Mouse (Mus musculus): ENCODE measurements around the gene Sfxn5. TPM values are rescaled to one million over a fixed set of nuclear protein-coding genes. Genes with fewer than 3 reads are reported as not detected.
A peak's percentile ranks its signal among the peaks of the same experiment; 100 is the strongest.

Sfxn5 gene
- total RNA-seq (2021), result 1 to 10 TPM; 5.9 to 7.3 TPM
- long read RNA-seq, experiment 1, full-length matches to known transcripts, result 1 of 3 reads
- long read RNA-seq, experiment 1, partial matches to known transcripts, result 1 of 3 reads
- long read RNA-seq, experiment 1, other reads (novel, unspliced or antisense), result 1 of 3 reads
- long read RNA-seq, experiment 2, partial matches to known transcripts, result 1 of 3 reads
- long read RNA-seq, experiment 2, other reads (novel, unspliced or antisense), result 1 of 3 reads

GRCm38 (mm10) chr6:85333000-85333669, at the start of gene Sfxn5:
Sfxn5 (minus strand) TSS chr6:85333422.
- no peak; the same call in 1 of the 2 replicates for TF ChIP-seq CTCF (IDR thresholded peaks at IDR 0.05)
- peak; percentile 97 for DNase-seq
- intact Hi-C loops (cut with DNase I), result loop anchor here (2.0 to 5.0 kb wide), 2 partner anchors 71 to 118 kb away; partner anchors contain the start of genes Cct7 and Pradc1
- Histone ChIP-seq H3K27ac (peak within 1 kb of the TSS; percentile 99), H3K4me3 (peak within 1 kb of the TSS; percentile 83)

DNA sequence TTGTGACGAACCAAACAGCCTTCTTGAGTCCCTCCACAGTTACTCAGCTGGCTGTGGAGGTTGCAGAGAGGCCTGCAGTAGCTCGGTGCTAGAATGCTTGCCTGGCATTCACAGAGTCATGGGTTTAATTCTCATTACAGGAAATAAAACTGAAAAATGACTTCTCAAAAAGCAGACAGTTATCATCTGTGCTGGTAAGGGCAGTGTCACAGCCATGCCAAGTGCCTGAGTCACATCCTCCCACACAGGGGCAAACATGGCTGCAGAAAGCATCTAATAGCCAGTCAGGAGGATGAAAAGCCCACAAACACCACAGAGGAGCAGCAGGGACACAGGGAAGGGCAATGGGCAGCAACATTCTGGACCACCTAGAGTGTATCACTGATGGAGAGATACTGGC, 49.6 kb upstream of the Sfxn5 start:
- H3K27ac ChIP-seq, result no peak overlapping the region

GRCm38 (mm10) chr6:85381648-85382020, 48.4 kb upstream of the Sfxn5 start:
- H3K4me3 ChIP-seq, result no peak overlapping the region
- no peak for TF ChIP-seq CTCF (IDR thresholded peaks at IDR 0.05)
- no peak for DNase-seq
- intact Hi-C loops (cut with DNase I), result no loop called here
- no peak overlapping the region for H3K27ac ChIP-seq

More for the DNA sequence above, 49.6 kb upstream of the Sfxn5 start:
- DNase-seq, result no peak
- no peak overlapping the region for H3K4me3 ChIP-seq
- TF ChIP-seq CTCF (IDR thresholded peaks at IDR 0.05), result no peak
- intact Hi-C loops (cut with DNase I), result no loop called here

DNA sequence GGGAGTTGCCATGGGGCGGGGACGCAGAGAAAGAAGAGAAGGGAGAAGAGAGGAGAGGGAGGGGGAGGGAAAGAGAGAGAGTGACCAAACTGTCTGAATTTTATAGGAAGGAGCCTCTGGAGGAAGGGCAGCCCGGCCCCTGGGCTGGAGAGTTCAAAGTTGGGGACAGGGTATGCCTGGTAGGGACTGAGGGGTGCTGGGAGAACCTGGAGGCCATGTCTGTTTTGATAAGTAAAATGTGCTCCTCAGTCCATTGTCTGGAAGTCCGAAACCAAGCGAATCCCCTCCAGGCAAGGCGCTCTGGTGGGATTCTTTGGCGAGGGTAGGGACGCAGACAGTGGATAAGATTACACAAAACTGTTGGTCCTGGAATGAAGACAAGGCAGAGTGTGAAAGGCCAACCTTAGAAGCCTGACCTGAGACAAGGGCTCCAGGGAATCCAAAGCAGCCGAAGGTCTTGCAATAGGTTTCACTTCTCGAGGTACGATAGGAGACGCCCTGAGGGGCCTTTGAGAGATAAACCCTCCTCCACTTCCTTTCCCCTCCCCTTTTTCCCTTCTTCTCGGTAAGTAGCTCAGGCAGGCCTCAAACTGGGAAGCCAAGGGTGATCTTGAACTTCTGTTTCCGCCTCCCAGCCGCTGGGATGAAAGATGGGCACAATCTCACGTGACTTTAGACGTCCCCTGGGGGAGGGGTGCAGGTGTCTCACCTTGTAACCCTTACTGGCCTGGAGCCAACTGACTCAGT, 47.9 kb upstream of the Sfxn5 start:
- DNase-seq, result no peak
- intact Hi-C loops (cut with DNase I), result loop anchor here (1.0 kb wide), 1 partner anchor 35 kb away; no protein-coding TSS in a partner anchor
- TF ChIP-seq CTCF (IDR thresholded peaks at IDR 0.05), result no peak
- H3K4me3 ChIP-seq, result peak overlapping the region; percentile 47
- peak overlapping the region; percentile 28; the same call in 1 of the 2 replicates for H3K27ac ChIP-seq

DNA sequence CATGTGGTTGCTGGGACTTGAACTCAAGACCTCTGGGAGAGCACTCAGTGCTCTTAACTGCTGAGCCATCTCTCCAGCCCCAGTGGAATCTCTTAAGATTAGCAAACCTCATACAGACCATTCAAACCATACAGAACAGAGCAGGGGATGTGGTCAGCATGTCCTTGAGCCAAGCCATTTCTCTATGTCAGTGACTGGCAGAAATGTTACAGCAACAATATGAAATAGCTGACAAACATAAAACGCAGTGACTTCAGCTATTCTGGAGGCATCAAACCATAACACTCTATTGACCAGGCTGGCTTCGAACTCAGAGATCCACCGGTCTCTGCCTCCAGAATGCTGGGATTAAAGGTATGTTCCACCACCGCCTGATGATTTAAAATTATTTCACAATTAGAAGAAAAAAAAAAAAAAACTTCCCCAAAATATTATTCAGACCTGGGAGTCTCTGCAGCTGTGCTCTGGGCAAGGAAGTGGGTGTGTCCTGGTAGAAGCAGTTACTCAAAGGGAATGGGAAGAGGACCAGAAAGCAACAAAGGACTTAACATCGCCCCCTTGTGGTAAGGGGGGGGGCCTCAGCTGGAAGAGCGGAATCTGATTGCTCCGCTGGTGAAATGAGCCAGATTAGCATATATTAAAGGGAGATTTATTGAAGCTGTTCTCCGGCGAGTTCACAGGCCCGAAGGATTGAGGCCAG, 47.1 kb upstream of the Sfxn5 start:
- peak; percentile 83 for DNase-seq
- intact Hi-C loops (cut with DNase I), result loop anchor here (1.0 kb wide), 1 partner anchor 34 kb away; no protein-coding TSS in a partner anchor

DNA sequence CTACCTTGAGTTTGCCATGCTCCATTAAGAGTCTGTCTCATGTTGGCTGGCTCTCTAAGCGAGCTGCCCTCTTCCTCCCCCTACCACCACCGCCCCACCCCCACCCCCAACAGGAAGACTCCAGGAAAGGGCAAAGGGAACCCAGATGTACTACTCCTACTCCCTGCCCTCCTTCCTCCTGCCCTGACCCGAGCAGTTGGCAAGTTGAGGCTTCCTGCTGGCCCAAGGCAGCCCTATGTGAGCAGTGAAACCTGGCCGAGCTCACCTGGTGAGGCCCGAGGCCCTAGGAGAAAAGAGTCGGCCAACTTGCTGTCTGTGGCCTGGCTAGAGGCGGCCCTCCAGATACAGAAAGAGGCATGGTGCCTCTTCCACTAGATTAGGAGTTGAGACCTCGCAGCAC, 45.4 kb upstream of the Sfxn5 start:
- no peak for TF ChIP-seq CTCF (IDR thresholded peaks at IDR 0.05)
- DNase-seq, result no peak
- Histone ChIP-seq H3K4me3 (no peak overlapping the region), H3K27ac (no peak overlapping the region)
- intact Hi-C loops (cut with DNase I), result no loop called here

More for the DNA sequence above, 47.1 kb upstream of the Sfxn5 start:
- Histone ChIP-seq H3K27ac (peak overlapping the region; percentile 40), H3K4me3 (peak overlapping the region; percentile 47)
- TF ChIP-seq CTCF (IDR thresholded peaks at IDR 0.05), result peak; percentile 92

DNA sequence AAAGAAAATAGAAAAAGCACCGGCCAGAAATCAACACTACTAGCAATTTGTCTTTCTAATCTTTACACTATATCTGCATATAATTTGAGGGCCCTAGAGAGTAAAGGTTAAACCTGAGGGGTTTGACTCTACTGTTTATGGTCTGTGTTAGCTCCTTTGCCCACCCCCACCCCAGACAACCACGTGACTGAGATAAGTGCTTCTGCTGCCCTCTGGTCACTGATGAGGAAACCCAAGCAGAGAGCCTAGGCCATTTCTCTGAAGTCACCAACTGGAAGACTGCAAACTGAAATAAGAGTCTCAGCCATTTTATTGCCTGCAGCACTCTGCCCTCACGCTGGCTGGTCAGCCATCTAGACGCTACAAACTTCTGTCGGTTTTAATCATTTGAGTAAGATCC, 44.7 kb upstream of the Sfxn5 start:
- no peak for TF ChIP-seq CTCF (IDR thresholded peaks at IDR 0.05)
- no peak for DNase-seq
- H3K4me3 ChIP-seq, result no peak overlapping the region

DNA sequence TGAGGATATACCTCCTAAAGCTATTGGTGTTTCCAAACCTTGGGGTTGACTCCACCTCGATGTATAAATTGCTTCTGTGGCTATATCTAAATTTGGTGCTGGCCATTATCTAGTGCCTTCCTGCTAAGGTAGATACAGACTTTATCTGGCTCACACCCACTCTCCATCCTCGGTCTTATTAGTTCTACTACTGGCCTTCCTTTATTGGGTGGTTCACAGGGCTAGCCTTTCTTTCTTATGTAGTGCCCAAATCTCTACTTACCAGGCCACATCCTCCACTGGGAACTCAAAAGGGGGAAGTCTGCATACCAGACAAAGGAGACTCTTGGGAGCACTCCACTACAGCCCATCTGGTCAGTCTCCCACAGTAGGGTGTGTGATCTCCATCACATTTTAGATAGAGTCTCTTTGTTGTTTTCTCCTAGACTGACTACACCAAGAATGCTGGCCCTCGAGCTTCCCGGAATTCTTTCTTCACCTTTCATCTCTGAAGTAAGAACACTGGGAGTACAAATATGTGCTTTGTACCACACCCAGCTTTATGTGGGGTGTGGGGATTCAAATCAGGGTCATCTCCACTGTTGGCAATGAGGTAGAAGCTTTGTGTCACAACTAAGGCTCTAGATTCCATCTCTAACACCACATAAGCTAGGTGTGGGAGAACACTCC, 44.0 kb upstream of the Sfxn5 start:
- no peak for TF ChIP-seq CTCF (IDR thresholded peaks at IDR 0.05)
- intact Hi-C loops (cut with DNase I), result no loop called here
- H3K27ac ChIP-seq, result peak overlapping the region; percentile 40; the same call in 1 of the 2 replicates
- no peak for DNase-seq
- H3K4me3 ChIP-seq, result no peak overlapping the region

More for the DNA sequence above, 44.7 kb upstream of the Sfxn5 start:
- intact Hi-C loops (cut with DNase I), result no loop called here
- H3K27ac ChIP-seq, result no peak overlapping the region; the same call in 1 of the 2 replicates

- TF ChIP-seq CTCF (IDR thresholded peaks at IDR 0.05), result no peak
- peak; percentile 98 for DNase-seq
- H3K27ac ChIP-seq, result peak overlapping the region; percentile 92
- peak overlapping the region; percentile 92 for H3K4me3 ChIP-seq
- intact Hi-C loops (cut with DNase I), result no loop called here
Observed at GRCm38 (mm10) chr6:85374734-85375114, 41.5 kb upstream of the Sfxn5 start.

DNA sequence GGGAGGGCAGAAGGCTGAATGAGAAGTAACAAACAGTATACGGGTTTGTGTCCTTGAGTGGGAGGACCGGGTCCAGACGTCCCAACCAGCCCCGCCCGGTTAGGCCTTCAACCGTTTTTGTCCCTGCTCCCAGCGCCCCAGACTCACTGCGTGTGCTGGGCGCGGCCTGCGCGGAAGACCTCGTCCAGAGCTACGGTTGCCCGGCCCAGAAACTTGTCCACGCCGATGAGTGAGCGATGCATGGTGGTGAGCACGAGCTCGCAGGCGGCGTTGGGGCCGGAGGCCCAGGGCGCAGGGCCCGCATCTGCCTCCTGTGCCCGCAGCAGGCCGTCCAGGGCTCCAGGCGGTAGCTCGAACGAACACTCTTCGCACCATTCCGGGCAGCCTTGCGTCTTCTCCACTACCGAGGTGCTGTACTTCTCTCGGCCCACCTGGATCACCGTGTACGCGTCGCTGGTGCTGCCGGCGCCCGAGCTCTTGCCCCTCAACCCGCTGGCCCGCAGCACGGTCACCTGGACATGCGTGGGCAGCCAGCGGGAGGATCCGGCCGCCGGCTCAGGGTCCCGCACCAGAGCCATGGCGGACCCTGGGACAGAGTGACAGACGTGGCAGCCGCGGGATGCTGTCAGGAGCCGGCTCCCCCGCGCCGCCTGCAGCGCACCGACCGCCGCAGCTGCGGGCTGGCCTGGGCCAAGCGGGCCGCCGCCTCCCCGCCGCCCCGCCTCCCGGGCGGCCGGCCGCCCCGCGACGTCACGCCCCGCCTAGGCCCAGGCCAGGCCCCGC, 40.9 kb upstream of the Sfxn5 start, which contains the start of gene Rab11fip5:
Gene Rab11fip5, minus strand, starts transcription at position 684 of the 783 bp plus-strand sequence.
- TF ChIP-seq CTCF (IDR thresholded peaks at IDR 0.05), result no peak
- Histone ChIP-seq H3K4me3 (peak within 1 kb of the TSS; percentile 92), H3K27ac (peak within 1 kb of the TSS; percentile 92)
- intact Hi-C loops (cut with DNase I), result no loop called here
- DNase-seq, result peak; percentile 64

Measured in gastrocnemius, adult 2 months (tissue).